Mouse (Mus musculus): ENCODE data around the gene Sult2b1.

DNA sequence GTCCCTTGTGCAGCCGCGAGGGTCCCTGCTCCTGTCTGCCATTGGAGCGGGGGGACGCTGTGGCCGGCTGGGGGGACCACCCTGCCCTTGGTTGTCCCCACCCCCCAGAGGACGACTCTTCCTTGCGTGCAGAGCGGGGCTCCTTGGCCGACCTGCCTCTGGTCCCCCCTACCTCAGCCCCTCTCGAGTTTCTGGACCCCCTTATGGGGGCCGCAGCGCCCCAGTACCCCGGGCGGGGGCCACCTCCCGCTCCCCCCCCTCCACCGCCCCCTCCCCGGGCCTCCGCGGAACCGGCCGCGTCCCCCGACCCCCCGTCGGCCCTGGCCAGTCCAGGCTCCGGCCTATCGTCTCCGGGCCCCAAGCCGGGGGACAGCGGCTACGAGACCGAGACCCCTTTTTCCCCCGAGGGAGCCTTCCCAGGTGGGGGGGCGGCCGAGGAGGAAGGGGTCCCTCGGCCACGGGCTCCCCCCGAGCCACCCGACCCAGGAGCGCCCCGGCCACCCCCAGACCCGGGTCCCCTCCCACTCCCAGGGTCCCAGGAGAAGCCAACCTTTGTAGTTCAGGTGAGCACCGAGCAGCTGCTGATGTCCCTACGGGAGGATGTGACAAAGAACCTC, 9.6 kb upstream of the Sult2b1 start:
- TF ChIP-seq CTCF (IDR thresholded peaks at IDR 0.05; ENCODE audit: low read depth) (no peak), EP300 (IDR thresholded peaks at IDR 0.05; ENCODE audit: low read depth) (no peak)

All from heart, postnatal 0 days (tissue).